Mouse (Mus musculus) neural tube, embryonic 15.5 days (tissue): ENCODE data around the gene Tpp2. TPM values are rescaled to one million over a fixed set of nuclear protein-coding genes. Genes with fewer than 3 reads are reported as not detected.
A peak's percentile ranks its signal among the peaks of the same experiment; 100 is the strongest.
"Not testable (repeated sequence)": the region's sequence is repeated elsewhere in the genome, so short reads cannot be mapped to it uniquely, and the experiment has no call there.

Experiments
- ATAC-seq: fragments of 200-750 bp; cut with Nextera tagmentation; 2 replicates; pipeline ENCODE4 v1.8.0; 2017; ENCODE audit warnings: mild to moderate bottlenecking, moderate TSS enrichment, moderate library complexity; ENCODE audit not compliant: low FRiP score
- H3K27ac ChIP-seq: fragments of 300-500 bp; sonication (generic); replicated peaks from 2 replicates; pipeline ENCODE4 v1.5.1; 2015; ENCODE audit warnings: mild to moderate bottlenecking, inconsistent platforms
- H3K27me3 ChIP-seq: fragments of 300-500 bp; sonication (generic); replicated peaks from 2 replicates; pipeline ENCODE4 v1.6.1; 2015; ENCODE audit warnings: inconsistent platforms
- H3K36me3 ChIP-seq: fragments of 300-500 bp; sonication (generic); 2 replicates; pipeline ENCODE4 v1.6.1; 2015; ENCODE audit warnings: inconsistent platforms
- H3K4me1 ChIP-seq: fragments of 300-500 bp; sonication (generic); 2 replicates; pipeline ENCODE4 v1.6.1; 2015; ENCODE audit warnings: inconsistent platforms
- H3K4me2 ChIP-seq: fragments of 300-500 bp; sonication (generic); 2 replicates; pipeline ENCODE4 v1.6.1; 2015; ENCODE audit warnings: inconsistent platforms, mild to moderate bottlenecking, moderate library complexity
- H3K4me3 ChIP-seq: fragments of 300-500 bp; sonication (generic); replicated peaks from 2 replicates; pipeline ENCODE4 v1.5.1; 2015; ENCODE audit warnings: mild to moderate bottlenecking, inconsistent platforms
- H3K9ac ChIP-seq: fragments of 300-500 bp; sonication (generic); replicated peaks from 2 replicates; pipeline ENCODE4 v1.6.1; 2015; ENCODE audit warnings: mild to moderate bottlenecking, inconsistent platforms
- H3K9me3 ChIP-seq: fragments of 300-500 bp; sonication (generic); replicated peaks from 2 replicates; pipeline ENCODE4 v1.6.1; 2016; ENCODE audit warnings: inconsistent platforms
- WGBS: fragments of 180-500 bp; shearing (Covaris S2); methylation state at CpG from one replicate; pipeline ENCODE4 v1.1.7; 2015; ENCODE audit warnings: mixed read lengths; 5-methylcytosine and 5-hydroxymethylcytosine counted together
- polyA plus RNA-seq: library from polyadenylated mRNA; unstranded; fragments of >200 nt; fragmentation: Nextera tagmentation; extraction: Ambion mirVana; gene quantifications from 2 replicates; pipeline ENCODE4 v1.2.1, GENCODE M21; 2015

Tpp2 gene
- polyA plus RNA-seq = 60.4 and 60.6 TPM in 2 replicates

DNA sequence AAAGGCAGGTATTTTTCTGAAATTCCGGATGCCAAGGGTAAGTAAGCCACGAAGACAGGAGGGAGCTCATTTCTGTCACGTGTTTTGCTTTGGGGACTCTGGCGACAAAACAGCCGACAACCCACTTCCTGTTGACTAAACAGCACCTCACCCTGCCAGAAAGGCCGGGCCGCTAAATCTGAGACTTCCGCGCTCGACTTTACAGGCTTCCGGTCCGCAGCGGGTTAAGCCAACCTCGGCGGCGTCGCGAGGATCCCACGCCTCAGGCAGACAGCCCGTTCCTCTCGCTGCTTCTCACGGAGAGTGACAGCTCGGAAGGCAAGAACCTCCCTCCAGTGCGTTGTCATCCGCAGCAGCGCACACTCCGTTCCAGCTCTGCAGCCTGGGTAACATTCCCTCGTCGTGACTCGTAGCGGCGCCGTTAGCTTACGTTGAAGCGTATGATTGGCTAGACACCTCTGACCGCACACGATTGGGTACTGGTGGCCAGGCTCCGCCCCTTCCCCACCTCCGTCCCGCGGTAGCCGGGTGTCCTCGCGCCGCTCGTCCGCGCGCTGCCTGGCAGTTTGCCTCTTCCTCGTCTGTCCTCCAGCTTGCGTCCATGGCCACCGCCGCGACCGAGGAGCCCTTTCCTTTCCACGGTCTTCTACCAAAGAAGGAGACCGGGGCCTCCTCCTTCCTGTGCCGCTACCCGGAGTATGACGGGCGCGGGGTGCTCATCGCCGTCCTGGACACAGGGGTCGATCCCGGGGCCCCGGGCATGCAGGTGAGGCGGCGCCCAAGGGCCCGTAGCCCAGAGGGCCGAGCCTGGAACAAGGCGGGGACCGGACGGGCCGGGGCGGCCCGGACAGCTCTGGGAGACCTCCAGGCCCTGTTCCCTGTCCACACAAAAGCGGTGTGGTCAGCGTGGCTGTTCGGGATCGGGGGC, at the start of gene Tpp2:
Gene Tpp2, plus strand, starts transcription at position 160 of the 928 bp plus-strand sequence.
- ATAC-seq = peak; percentile 100
- peak within 1 kb of the TSS; percentile 68 for H3K4me2 ChIP-seq
- H3K9ac ChIP-seq = peak within 1 kb of the TSS; percentile 96
- peak within 1 kb of the TSS; percentile 96 for H3K27ac ChIP-seq
- H3K36me3 ChIP-seq = no peaks in the 10 kb centered on the region
- peak within 1 kb of the TSS; percentile 73 for H3K4me3 ChIP-seq
- H3K27me3 ChIP-seq = no peaks in the 10 kb centered on the region
- H3K4me1 ChIP-seq = peaks cover 23% of the 10 kb centered on the region
- WGBS = under 1% methylated on average over 80 of the region's 81 CpGs
- H3K9me3 ChIP-seq = no peaks in the 10 kb centered on the region

DNA sequence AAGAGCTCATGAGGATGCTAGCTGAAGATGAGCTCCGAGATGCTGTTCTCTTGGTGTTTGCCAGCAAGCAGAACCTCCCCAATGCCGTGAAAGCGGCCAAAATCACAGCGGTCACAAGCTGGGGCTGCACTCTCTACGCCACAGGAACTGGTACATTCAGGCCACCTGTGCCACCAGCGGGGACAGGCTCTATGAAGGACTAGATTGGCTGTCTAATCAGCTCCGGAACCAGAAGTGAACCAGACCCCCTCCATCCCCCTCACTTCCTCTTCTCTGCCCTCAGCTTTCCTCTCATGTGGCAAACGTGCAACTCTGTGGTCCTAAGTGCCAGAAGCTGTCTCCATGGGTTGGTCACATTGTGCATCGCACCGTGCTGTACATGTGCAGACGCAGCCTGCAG, 45.1 kb upstream of the Tpp2 start:
- not testable (repeated sequence) for H3K27ac ChIP-seq, H3K9me3 ChIP-seq, H3K4me1 ChIP-seq, H3K9ac ChIP-seq, H3K27me3 ChIP-seq, H3K4me3 ChIP-seq, H3K36me3 ChIP-seq, H3K4me2 ChIP-seq, ATAC-seq
- WGBS = 86% methylated on average over 11 of the region's 11 CpGs

DNA sequence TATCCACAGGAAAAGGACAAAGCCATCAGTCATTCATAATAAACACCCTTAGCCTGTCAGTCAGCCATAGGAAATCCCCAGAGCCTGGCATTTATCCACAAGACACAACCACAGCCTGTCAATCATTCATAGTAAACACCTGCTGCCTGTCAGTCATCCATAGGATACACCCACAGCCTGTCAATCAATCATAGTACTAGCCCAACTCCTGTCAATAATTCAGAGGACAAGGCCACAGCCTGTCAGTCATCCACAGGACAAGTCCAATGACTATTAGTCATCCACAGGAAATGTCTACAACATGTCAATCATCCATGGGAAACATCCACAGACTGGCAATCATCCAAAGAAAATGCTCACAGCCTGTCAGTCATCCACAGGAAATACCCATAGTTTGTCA, 37.7 kb upstream of the Tpp2 start:
- Histone ChIP-seq H3K4me3 (no peak overlapping the region), H3K4me2 (no peak overlapping the region)

DNA sequence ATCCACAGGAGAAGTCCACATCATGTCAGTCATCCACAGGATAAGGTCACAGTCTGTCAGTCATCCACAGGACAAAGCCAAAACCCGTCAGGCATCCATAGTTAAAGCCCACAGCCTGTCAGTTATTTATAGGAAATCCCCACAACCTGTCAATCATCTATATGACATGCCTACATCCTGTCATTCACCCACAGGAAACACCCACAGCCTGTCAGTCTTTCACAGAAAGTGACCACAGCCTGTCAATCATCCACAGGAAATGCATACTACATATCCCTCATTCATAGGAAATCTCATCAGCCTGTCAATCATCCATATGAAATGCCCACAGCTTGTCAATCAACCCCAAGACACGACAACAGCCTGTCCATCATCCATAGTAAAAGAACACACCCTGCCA, 36.3 kb upstream of the Tpp2 start:
- WGBS = 78% methylated on average over 2 of the region's 2 CpGs
- H3K27ac ChIP-seq = no peak overlapping the region
- H3K9me3 ChIP-seq = no peaks in the 10 kb centered on the region
- H3K9ac ChIP-seq = no peak overlapping the region
- no peak for ATAC-seq
- no peaks in the 10 kb centered on the region for H3K36me3 ChIP-seq
- peaks cover 8% of the 10 kb centered on the region for H3K4me1 ChIP-seq
- no peak overlapping the region for H3K4me2 ChIP-seq
- H3K27me3 ChIP-seq = no peaks in the 10 kb centered on the region
- no peak overlapping the region for H3K4me3 ChIP-seq

More for the DNA sequence above, 37.7 kb upstream of the Tpp2 start:
- Histone ChIP-seq H3K4me1 (peaks cover 8% of the 10 kb centered on the region), H3K9me3 (no peaks in the 10 kb centered on the region), H3K27me3 (no peaks in the 10 kb centered on the region), H3K36me3 (no peaks in the 10 kb centered on the region), H3K27ac (no peak overlapping the region), H3K9ac (no peak overlapping the region)
- no peak for ATAC-seq

DNA sequence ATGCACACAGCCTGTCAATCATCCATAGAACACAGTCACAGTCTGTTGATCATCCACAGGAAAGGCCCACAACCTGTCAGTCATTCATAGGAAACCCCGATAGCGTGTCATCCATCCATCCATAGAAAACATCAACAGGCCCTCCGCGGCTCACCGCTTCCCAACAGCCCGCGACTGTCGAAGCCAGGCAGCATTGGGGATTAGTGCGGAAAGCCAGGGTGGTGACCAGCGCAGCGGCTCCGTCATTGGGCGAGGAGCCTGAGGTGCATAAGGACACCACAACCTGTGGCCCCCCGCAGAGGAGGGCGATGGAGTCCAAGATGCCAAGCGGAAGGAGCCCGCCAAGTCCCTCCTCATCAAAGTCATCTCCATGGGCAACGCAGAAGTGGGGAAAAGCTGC, 35.5 kb upstream of the Tpp2 start:
- Histone ChIP-seq H3K4me3 (no peak overlapping the region), H3K27ac (no peak overlapping the region), H3K4me2 (no peak overlapping the region), H3K27me3 (no peaks in the 10 kb centered on the region), H3K9ac (no peak overlapping the region), H3K36me3 (no peaks in the 10 kb centered on the region), H3K4me1 (peaks cover 8% of the 10 kb centered on the region), H3K9me3 (no peaks in the 10 kb centered on the region)
- WGBS = 90% methylated on average over 18 of the region's 18 CpGs
- ATAC-seq = no peak

DNA sequence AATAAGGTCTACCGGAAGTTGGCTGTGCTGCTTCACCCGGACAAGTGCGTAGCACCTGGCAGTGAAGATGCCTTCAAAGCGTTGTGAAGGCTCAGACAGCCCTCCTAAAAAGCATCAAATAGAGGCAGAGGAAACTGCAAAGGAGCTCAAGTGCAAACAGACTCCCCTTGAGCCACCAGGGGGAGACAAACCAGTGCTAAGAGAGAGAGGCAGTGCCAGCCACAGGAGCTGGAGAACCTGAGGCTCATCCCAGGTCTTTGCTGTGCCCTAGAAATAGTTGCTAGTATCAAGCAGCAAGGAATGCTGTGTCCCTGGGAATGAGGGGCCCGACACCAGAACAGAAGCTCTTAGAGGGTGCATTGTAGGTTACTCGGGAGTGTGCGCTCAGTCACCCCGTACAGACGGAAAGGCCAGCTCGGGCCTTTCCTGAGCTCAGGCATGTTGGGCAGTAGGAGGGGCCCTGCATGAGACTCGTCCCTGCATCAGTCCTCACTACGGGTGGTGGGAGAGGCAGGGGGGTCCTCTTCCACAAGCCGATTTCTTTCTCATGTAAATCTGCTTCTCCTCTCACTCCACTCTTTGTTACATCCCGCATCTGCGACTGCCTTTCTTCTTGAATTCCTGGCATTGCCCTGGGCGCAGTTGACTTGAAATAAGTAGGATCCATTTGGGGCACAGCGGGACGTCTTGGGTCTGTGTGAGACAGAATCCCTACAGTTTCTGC, 34.3 kb upstream of the Tpp2 start:
- H3K4me1 ChIP-seq = peaks cover 8% of the 10 kb centered on the region
- 12% methylated on average over 18 of the region's 18 CpGs for WGBS
- peak overlapping the region; percentile 51 for H3K9ac ChIP-seq
- H3K4me2 ChIP-seq = peak overlapping the region; percentile 64
- peak; percentile 93 for ATAC-seq
- H3K36me3 ChIP-seq = no peaks in the 10 kb centered on the region
- no peak overlapping the region for H3K27ac ChIP-seq
- peak overlapping the region; percentile 32 for H3K4me3 ChIP-seq
- no peaks in the 10 kb centered on the region for H3K9me3 ChIP-seq
- H3K27me3 ChIP-seq = no peaks in the 10 kb centered on the region

DNA sequence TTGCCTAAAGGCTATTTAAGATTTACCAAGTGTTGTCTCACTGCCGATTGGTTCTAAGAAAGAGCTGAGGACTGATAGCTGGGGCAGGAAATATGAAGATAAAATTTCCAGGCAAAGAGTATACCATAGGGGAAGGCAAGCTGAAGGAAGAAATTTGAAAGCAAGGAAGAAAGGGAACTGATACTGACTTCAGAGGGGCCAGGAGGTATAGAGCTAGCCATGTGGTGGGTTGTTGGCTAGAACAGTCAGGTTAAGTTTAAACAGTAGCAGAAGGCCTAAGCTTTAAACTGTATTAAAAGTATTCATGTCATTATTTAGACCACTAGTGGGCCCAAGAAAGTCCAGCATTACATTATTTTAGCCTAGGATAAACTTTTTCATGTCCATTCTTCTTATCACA, 31.0 kb upstream of the Tpp2 start:
- H3K4me3 ChIP-seq = no peak overlapping the region
- 92% methylated on average over 1 of the region's 1 CpGs for WGBS
- no peaks in the 10 kb centered on the region for H3K9me3 ChIP-seq
- H3K27ac ChIP-seq = no peak overlapping the region
- no peaks in the 10 kb centered on the region for H3K27me3 ChIP-seq
- H3K36me3 ChIP-seq = no peaks in the 10 kb centered on the region
- no peak for ATAC-seq
- no peak overlapping the region for H3K4me2 ChIP-seq
- H3K9ac ChIP-seq = no peak overlapping the region
- H3K4me1 ChIP-seq = peaks cover 8% of the 10 kb centered on the region

DNA sequence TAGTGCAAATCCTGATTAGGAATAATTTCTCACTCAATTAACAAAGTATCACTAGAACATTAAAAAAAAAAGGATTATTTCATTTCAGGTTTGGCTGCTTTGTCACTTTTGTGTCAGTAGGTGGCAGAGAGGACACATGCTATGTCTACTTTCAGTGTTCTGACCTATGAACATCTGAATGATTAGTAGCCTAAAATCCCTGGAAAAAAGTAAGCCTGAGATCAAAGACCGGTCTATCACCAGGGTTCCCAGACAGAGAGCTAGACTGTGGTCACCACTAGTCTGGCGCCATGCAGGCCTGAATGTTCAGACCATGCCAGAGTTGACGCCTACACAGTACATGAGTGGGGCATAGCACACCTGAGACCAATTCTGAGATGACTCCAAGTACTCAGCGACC, 30.6 kb upstream of the Tpp2 start:
- Histone ChIP-seq H3K4me3 (no peak overlapping the region), H3K27ac (no peak overlapping the region), H3K9ac (no peak overlapping the region), H3K9me3 (no peaks in the 10 kb centered on the region), H3K36me3 (no peaks in the 10 kb centered on the region), H3K27me3 (no peaks in the 10 kb centered on the region), H3K4me2 (no peak overlapping the region), H3K4me1 (peaks cover 8% of the 10 kb centered on the region)
- no peak for ATAC-seq
- WGBS = 72% methylated on average over 4 of the region's 4 CpGs

DNA sequence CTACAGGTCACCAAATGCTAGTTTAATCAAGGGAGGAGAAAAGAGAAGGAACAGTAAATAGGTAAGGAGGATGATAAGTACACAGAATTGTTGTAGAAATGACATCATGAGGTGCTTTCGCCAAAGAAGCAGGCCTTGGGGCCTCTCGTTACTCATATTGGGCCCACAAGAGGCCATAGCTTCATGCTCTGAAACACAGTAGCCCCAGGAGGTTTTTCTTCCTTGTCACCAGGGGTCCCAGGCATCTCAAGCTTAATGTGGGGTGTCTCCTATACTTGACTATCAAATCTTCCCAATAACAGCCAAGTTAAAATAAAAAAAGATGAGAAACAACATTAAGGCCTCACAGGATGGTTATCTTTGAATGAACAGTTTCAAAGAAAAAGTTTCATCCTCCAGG, 18.0 kb upstream of the Tpp2 start:
- no peaks in the 10 kb centered on the region for H3K27me3 ChIP-seq
- H3K9me3 ChIP-seq = no peaks in the 10 kb centered on the region
- ATAC-seq = no peak
- H3K27ac ChIP-seq = no peak overlapping the region
- no peaks in the 10 kb centered on the region for H3K4me1 ChIP-seq
- H3K36me3 ChIP-seq = no peaks in the 10 kb centered on the region
- no peak overlapping the region for H3K9ac ChIP-seq
- 55% methylated on average over 2 of the region's 2 CpGs for WGBS
- H3K4me3 ChIP-seq = no peak overlapping the region
- no peak overlapping the region for H3K4me2 ChIP-seq

DNA sequence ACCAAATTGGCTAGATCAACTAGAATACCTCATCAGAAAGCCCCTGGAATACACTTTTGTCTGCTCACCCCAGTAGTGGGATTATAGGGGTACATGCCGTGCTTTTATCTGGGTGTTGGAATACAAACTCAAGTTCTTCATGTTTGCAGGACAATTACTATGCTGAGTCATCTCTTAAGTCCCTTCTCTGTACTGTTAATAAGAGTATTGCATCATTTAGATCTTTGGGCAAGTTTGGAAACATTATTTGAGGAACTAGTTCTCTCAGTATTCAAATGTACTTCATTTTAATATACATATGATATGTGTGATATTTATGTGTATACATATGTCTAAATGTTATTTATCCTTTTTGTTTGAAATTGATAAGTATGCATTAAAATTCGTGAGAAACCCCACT, 16.6 kb upstream of the Tpp2 start:
- 55% methylated on average over 2 of the region's 2 CpGs for WGBS
- Histone ChIP-seq H3K27me3 (no peaks in the 10 kb centered on the region), H3K36me3 (no peaks in the 10 kb centered on the region), H3K9me3 (no peaks in the 10 kb centered on the region), H3K27ac (no peak overlapping the region), H3K9ac (no peak overlapping the region), H3K4me3 (no peak overlapping the region), H3K4me2 (no peak overlapping the region), H3K4me1 (no peaks in the 10 kb centered on the region)
- ATAC-seq = no peak

DNA sequence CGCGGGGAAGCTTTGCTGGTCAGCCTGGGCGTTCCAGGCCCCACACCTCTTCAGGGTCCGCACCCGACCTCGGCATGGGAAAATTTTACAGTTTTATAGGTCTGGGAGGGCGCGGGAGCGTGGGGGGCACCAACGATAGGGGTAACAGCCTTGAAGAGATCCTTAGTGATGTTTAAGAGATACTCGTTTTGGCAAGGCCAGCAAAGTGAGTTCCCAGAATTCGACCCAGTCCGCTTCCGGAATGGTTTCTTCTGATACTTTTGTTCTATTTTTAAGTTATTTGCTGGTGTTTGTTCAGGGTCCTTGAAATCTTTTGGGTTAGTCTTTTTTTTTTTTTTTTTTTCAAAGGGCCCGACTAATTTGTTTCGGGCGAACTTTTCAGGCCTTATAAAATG, 966 bp downstream of the Tpp2 start:
- no peaks in the 10 kb centered on the region for H3K36me3 ChIP-seq
- no peaks in the 10 kb centered on the region for H3K9me3 ChIP-seq
- WGBS = 1% methylated on average over 17 of the region's 17 CpGs
- no peak for ATAC-seq
- peak overlapping the region; percentile 96 for H3K27ac ChIP-seq
- H3K4me1 ChIP-seq = peaks cover 23% of the 10 kb centered on the region
- peak overlapping the region; percentile 96 for H3K9ac ChIP-seq
- peak overlapping the region; percentile 73 for H3K4me3 ChIP-seq
- H3K27me3 ChIP-seq = no peaks in the 10 kb centered on the region
- H3K4me2 ChIP-seq = peak overlapping the region; percentile 64

DNA sequence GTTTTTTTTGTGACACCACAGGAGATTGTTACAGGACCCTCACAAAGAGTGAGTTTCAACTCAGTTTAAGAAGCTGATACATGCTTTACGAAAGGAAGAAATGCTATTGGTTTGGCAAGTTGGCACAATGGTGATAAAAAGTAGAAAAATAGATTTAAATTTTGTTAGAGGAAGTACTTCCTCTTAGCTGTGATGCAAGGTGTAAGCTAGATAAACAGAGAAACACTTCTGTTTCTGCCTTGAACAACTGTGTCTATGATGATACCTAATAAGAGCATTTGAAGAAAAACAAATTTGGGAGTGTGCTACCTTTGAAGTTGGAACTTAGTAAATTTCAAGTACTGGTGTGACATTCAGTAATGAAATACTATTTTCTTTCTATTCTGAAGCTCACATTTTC, 5.9 kb downstream of the Tpp2 start:
- no peak overlapping the region for H3K4me3 ChIP-seq
- no peaks in the 10 kb centered on the region for H3K9me3 ChIP-seq
- H3K4me1 ChIP-seq = peaks cover 21% of the 10 kb centered on the region
- no peak overlapping the region for H3K4me2 ChIP-seq
- no peak for ATAC-seq
- no peak overlapping the region for H3K9ac ChIP-seq
- H3K27me3 ChIP-seq = no peaks in the 10 kb centered on the region
- H3K27ac ChIP-seq = no peak overlapping the region
- whole genome bisulfite sequencing = 96% methylated on average over 1 of the region's 1 CpGs
- peaks cover 16% of the 10 kb centered on the region for H3K36me3 ChIP-seq
